Mouse (Mus musculus) bone marrow macrophage, adult 2 months (primary cell): ENCODE measurements around the gene Tjp1. TPM values are rescaled to one million over a fixed set of nuclear protein-coding genes. Genes with fewer than 3 reads are reported as not detected.

Source experiments
- H3K27ac ChIP-seq: 2 replicates; pipeline ENCODE4 v1.5.1; 2012; ENCODE audit warnings: low read depth, low read length; ENCODE audit not compliant: insufficient read depth
- H3K4me1 ChIP-seq: 2 replicates; pipeline ENCODE4 v1.6.1; 2012; ENCODE audit warnings: low read length; ENCODE audit not compliant: control insufficient read depth, insufficient read depth
- H3K4me3 ChIP-seq: 2 replicates; pipeline ENCODE4 v1.5.1; 2012; ENCODE audit warnings: mild to moderate bottlenecking, low read length, moderate library complexity; ENCODE audit not compliant: insufficient read depth
- CTCF ChIP-seq: IDR thresholded peaks from 2 replicates; pipeline ENCODE4 v1.5.1; 2012; ENCODE audit warnings: low read depth, mild to moderate bottlenecking, low read length, moderate library complexity
- POLR2A ChIP-seq: IDR thresholded peaks from 2 replicates; pipeline ENCODE4 v1.6.1; 2012; ENCODE audit warnings: mild to moderate bottlenecking, low read depth, low read length, borderline replicate concordance
- polyA plus RNA-seq: library from polyadenylated mRNA; stranded (reverse); fragments of >200 nt; gene quantifications from 2 replicates; pipeline ENCODE4 v1.2.4, GENCODE M21; 2012; ENCODE audit not compliant: missing spikeins, insufficient read depth, insufficient read length

Gene Tjp1
- polyA plus RNA-seq, 1 experiment, result 0.87 TPM

GRCm38 (mm10) chr7:65279277-65279676 is 248.3 kb downstream of the Tjp1 start:
- no peak overlapping the region for H3K4me3 ChIP-seq
- TF ChIP-seq POLR2A (no peak), CTCF (no peak)
- H3K4me1 ChIP-seq, result no peaks in the 10 kb centered on the region
- H3K27ac ChIP-seq, result no peak overlapping the region

- Histone ChIP-seq H3K4me3 (no peak overlapping the region), H3K27ac (no peak overlapping the region), H3K4me1 (no peaks in the 10 kb centered on the region)
- no peak for TF ChIP-seq CTCF
- no peak for TF ChIP-seq POLR2A
Observed at GRCm38 (mm10) chr7:65275761-65276160, 251.8 kb downstream of the Tjp1 start.

GRCm38 (mm10) chr7:65274216-65274615 is 253.4 kb downstream of the Tjp1 start:
- TF ChIP-seq CTCF (no peak), POLR2A (no peak)
- no peak overlapping the region for H3K4me3 ChIP-seq
- H3K27ac ChIP-seq, result no peak overlapping the region

GRCm38 (mm10) chr7:65249656-65250055 is 277.9 kb downstream of the Tjp1 start:
- no peak overlapping the region for H3K27ac ChIP-seq
- no peaks in the 10 kb centered on the region for H3K4me1 ChIP-seq
- H3K4me3 ChIP-seq, result no peak overlapping the region
- TF ChIP-seq CTCF (no peak), POLR2A (no peak)

More at GRCm38 (mm10) chr7:65274216-65274615, 253.4 kb downstream of the Tjp1 start:
- H3K4me1 ChIP-seq, result no peaks in the 10 kb centered on the region

Other genes with a start within 250 kb of the Tjp1 start
- gene Tarsl2, start 117.1 kb upstream of the Tjp1 start, polyA plus RNA-seq, result 3.7 and 4.0 TPM in 2 replicates
- gene Tm2d3, start 163.4 kb upstream of the Tjp1 start, polyA plus RNA-seq, result 49.0 and 50.5 TPM in 2 replicates